Mouse (Mus musculus): ENCODE measurements around the gene Plxna3. TPM values are rescaled to one million over a fixed set of nuclear protein-coding genes. Genes with fewer than 3 reads are reported as not detected.
"Not testable (repeated sequence)": the region's sequence is repeated elsewhere in the genome, so short reads cannot be mapped to it uniquely, and the experiment has no call there.

Gene Plxna3
- polyA plus RNA-seq (2015; fragmentation: Nextera tagmentation; extraction: Ambion mirVana), result 0.83 and 0.96 TPM in 2 replicates

- DNase-seq (ENCODE audit: low spot score), result peak; percentile 53
These were observed at the start of gene Plxna3 for GRCm38 (mm10) chrX:74328725-74329161. Gene Plxna3 (plus strand): TSS chrX:74329066.

DNA sequence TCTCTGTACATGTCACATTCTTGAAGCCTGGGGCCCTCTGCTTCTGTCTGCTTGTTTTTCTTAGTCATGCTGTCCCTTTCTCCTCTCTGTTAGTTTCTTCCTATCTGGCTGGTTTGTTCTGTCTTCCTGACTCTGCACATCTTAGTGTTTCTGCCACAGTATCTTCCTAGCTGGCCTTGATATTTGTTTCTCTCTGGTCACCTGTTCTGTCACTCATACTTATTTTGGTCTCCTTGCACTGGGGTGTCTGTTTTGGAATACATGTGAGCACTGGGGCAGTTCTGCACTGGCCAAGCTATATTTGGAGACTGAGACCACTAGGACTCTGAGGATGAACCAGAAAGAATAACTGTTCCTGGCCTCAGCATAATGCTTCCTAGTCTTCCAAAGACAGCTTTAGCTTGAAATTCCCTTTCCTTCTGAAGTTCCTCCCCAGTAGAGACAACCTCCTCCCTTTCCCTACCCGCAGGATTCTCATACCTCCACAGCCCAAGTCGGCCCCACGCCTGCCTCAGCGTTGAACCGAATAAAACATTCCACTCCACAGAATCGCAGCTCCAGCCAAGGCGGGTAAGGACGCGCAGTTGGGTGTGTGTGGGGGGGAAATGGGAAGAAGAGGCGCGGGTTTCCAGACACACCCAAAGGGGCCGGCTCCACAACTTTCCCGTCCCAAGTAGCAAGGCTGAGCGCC, 47.7 kb upstream of the Plxna3 start:
- no peak for DNase-seq (ENCODE audit: low spot score)

DNA sequence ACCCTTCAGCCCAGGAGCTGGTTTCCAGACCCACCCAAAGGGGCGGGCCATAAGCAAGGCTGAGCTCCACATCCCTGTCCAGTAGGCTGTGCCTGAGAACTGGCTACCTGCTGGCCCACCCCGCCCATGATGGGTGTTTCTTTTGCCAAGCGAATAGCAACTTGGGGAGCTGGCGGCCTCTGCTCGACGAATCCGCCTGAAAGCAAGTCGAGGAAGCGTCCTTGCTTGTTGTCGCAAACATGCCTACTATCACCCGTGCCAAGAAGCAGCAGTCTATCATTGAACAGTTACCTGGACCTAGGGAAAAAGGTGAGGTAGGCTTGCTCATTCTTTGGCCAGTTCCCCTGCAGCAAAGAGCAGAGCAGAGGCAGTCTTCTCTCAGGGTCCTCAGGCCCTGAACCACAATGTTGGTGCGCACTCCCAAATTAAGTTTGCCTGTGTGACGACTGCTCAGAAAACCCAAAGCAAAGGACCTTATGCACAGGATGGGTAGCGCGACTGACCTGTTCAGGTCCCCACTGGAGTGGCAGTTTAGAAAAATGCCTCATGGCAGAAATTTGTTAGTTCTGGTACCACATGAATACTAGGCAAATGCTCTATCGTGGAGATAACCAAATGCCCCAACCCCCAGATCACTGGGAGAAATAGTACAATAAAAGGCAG, 47.0 kb upstream of the Plxna3 start, which contains the start of the genes Taz and Dnase1l1:
TSS of gene Taz (plus strand) at position 181 of the 663 bp plus-strand sequence.
TSS of gene Dnase1l1 (minus strand) at position 606 of the 663 bp plus-strand sequence.
- DNase-seq (ENCODE audit: low spot score), result peak; percentile 54

- peak; percentile 88 for DNase-seq (ENCODE audit: low spot score)
These were observed 46.3 kb upstream of the Plxna3 start for GRCm38 (mm10) chrX:74282395-74283091.

- no peak for DNase-seq (ENCODE audit: low spot score)
These were observed 45.8 kb upstream of the Plxna3 start for GRCm38 (mm10) chrX:74283092-74283437.

- DNase-seq (ENCODE audit: low spot score), result no peak
These were observed 35.4 kb upstream of the Plxna3 start for GRCm38 (mm10) chrX:74293431-74293830.

DNA sequence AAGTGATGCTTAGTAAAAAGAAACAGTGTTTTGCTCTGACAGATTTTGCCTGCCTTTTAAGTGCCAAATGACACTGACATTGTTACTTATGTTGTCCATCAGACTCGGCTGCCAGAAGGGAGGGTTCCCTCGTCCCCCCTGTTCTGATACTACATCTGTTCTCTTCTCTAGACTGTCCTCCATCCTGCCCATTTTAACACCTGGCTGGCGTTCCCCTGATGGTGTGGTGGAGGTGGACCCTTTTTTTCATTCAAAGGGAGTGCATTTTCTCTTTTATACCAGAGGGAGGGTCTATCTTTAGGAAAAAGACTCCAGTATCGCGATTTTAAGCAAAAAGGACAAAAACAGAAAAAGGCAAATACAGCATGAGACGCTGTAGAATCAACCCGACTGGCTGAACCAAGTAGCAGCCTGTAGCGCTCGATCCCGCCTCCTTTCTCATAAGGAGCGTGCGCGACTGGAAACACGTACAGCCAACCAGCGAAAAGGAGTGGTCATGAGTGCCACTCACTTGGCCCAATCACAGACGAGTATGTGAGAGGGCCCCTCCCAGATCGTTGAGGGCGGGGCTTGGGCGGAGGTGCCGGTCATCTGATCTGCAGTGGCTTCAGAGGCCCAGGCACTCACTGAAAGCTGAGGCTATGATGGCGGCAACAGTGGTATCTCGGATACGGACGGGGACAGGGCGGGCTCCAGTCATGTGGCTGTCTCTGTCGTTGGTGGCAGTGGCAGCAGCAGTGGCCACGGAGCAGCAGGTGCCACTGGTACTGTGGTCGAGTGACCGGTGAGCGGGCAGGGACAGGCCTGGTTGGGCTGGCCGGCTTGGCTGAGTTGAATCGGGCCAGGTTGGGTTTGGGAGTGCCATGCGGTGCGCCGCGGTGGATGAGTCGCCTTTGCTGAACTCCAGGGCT, 32.1 kb upstream of the Plxna3 start, which contains the start of gene Atp6ap1:
TSS of gene Atp6ap1 (plus strand) at position 560 of the 911 bp plus-strand sequence.
- DNase-seq (ENCODE audit: low spot score), result peak; percentile 88

DNA sequence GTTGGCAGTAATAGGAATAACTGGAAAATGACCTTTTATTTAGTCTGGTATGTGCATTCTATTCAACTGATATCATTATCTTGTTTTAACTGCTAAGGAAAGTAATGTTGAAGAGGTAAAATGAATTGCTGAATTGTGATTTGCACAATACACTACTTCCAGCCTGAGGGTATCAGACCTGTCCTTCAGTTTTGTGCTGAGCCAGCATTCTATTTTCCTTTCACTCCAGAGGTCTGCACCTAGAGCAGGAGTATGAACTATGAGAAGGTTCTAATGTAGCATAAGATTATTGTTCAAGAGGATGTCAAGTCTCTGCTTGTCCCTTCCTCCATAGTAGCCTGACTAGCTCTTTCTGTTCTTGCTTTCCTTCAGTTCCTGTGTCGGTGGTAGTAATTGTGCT, 30.5 kb upstream of the Plxna3 start:
- no peak for DNase-seq (ENCODE audit: low spot score)

- no peak for DNase-seq (ENCODE audit: low spot score)
These were observed 29.1 kb upstream of the Plxna3 start for GRCm38 (mm10) chrX:74299721-74300120.

DNA sequence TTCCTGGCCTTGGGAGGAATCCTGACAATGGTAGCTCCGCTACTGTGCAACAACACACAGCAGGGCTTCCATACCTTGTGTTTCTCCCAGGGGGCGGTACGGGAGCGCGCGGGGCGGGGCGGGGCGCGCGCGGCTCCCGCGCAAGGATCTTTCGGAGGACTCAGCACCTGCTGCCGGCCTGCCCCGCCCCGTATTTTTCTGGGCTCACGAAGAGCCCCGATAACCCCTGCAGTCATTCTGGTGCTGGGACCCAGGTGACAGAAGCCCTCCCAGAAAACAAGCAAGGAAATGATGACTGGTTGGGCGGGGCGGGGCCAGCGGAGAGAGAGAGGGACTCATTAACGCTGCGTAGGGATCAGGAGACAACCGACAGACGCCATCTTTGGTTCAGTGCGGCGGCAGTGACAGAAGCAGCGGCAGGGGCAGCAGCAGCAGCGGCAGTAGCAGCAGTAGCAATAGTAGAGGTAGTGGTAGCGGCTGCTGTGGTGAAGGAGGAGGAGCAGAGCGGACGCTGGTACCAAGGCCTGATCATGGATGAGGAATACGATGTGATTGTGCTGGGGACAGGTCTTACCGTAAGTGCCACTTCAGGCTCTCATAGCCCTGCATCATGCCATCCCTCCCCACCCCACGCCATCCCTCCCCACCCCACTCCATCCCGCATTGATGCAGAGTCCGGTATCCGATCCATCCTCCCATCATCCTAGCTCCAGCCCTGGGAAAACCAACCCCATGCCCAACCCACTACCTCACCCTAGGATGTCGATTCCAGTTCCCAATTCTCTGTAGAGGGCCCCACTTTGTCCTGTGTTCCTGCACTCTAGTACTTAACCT, 23.8 kb upstream of the Plxna3 start, which contains the start of gene Gdi1:
TSS of gene Gdi1 (plus strand) at position 132 of the 834 bp plus-strand sequence.
- peak; percentile 85 for DNase-seq (ENCODE audit: low spot score)

DNA sequence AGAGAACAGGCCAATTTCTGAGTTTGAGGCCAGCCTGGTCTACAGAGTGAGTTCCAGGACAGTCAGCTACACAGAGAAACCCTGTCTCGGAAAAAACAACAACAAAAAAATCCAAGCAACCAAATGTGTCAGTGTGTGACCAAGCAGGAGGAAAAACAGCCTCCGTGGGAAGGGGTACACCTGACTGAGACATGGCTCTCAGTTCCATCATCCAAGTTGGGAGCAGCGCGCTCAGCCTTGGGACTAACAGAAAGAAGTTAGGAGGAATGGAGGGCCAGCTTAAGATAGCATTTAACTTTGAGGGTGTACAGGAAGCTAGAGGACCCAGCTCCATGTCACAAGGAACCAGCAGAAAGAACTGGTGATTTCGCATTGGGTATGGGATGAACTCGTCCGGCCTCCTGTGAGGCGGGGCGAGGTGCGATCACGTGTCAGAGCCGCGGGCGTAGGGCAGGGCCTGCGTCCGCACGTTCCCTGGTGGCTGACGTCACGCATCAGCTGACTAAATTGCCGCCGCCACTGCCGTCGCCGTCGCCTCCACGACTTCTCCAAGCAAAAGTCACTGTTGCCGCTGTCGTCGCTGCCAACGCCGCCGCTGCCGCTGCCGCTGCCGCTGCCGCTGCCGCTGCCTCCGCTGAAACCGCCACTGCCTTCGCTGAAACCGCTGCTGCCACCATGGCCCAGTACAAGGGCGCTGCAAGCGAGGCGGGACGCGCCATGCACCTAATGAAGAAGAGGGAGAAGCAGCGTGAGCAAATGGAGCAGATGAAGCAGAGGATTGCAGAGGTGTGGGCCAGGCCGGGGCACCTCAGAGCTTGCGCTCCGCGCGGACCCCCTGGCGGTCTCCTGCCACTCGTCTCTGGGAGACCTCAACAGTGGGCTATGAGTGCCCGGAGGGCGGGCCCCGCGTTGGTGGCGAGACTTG, 16.1 kb upstream of the Plxna3 start, which contains the start of gene Fam50a:
TSS of gene Fam50a (plus strand) at position 494 of the 925 bp plus-strand sequence.
- peak; percentile 89 for DNase-seq (ENCODE audit: low spot score)

GRCm38 (mm10) chrX:74329215-74329671, 377 bp downstream of the Plxna3 start:
- no peak for DNase-seq (ENCODE audit: low spot score)

GRCm38 (mm10) chrX:74330166-74330930, 1.5 kb downstream of the Plxna3 start:
- no peak for DNase-seq (ENCODE audit: low spot score)

DNA sequence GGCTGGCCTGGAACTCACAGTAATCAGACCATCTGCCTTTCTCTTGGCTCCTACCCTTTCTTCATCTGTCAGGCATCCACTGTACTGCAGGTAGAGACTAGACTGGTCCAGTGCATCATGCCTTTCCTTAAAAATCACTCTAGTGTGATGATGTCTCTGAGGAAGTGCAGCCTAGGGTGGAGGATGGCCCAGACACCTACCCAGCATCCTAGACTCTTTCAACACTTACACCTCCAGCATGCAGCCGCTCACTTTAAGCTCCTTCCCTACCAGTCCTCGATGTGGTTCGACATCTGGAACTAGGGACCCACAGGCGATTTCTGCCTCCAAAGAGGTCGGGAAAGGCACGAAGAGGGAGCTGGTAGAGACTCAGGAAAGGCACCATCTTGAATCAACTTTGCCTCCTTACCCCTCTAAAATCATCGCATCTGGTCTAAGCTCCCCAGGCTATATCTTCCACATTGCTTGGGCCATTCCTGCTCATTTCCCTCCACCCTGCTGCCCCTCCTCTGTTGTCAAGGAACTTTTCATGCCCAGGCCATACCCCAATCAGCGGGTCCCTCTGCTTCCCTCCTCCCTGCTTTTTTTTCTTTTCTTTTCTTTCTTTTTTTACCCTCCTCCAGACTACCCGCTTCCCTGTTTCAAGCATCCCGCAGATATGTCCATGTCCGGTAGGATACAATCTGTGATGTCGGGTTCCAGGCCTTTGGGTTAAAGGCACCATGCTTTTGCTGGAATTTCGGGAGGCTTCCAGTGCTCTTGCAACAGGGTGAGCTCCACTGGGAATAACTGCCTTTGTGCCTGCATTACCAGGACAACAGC, 24.0 kb downstream of the Plxna3 start:
- DNase-seq (ENCODE audit: low spot score), result no peak

DNA sequence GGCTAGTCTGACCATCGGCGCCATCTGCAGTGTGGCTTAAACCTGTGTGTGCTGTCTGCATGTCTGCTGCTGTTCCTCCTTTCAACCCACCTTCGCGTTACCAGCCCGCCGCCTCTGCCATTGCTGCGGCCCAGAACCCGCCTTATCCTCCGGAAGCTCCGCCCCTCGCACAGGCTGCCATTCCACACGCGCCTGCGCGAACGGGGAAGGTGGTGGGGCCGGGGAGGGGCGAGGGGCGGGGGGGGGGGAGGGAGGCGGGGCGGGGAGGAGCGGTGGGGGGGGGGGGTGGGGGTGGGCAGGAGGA, 24.6 kb downstream of the Plxna3 start, which contains the start of gene Lage3:
TSS of gene Lage3 (minus strand) at position 152 of the 304 bp plus-strand sequence.
- DNase-seq (ENCODE audit: low spot score), result peak; percentile 85

GRCm38 (mm10) chrX:74357069-74357468, 28.2 kb downstream of the Plxna3 start:
- not testable (repeated sequence) for DNase-seq (ENCODE audit: low spot score)

GRCm38 (mm10) chrX:74359171-74359570, 30.3 kb downstream of the Plxna3 start:
- no peak for DNase-seq (ENCODE audit: low spot score)

Data from thymus, postnatal 0 days (tissue).